Mouse (Mus musculus) kidney, adult 9 months (tissue): Measurements from ENCODE around the gene Sgce.
"Not testable (repeated sequence)": the region's sequence is repeated elsewhere in the genome, so short reads cannot be mapped to it uniquely, and the experiment has no call there.

ENCODE experiments used
- DNase-seq: peaks from one replicate; pipeline ENCODE4 v3.0.0; 2022

Sgce gene

DNA sequence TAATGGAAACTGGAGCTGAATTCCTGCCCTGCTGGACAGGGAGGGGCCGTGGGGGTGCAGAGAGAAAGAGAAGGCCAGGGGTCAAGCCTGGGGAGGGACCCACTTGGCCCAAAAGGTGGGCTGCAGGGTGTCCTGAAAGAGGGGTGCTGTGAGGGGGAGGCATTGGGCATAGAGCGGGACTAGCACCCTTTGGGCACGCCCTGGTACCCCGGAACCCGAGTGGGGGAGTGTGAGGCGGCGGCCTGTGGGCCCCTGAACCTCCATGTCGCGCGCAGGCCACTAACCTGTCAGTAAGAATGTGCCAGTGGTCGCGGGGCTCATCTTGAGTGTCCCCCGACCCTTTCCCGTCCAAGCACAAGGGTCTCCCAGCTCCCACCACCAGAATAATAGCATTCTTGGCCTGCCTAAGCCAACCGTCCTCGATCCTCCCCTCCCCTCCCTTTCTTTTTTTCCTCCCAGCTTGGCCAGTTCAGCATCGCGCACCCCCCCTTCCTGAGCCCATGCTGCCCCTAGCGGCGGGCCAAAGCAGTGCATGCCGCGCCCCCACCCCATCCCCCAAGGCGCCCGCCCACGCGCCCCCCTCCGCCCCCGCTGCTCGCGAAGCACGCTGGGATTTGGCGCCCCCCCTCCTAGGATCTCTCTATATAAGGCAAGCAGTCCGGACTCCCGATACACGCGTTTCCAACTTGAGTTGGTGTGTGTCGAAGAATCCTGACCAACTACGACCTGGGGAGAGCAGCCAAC lies at the start of gene Sgce, which contains the start of gene Peg10:
Gene Sgce, minus strand, starts transcription at position 512 of the 744 bp plus-strand sequence.
Gene Peg10, plus strand, starts transcription at position 611 of the 744 bp plus-strand sequence.
- DNase-seq: peak; percentile 24

DNA sequence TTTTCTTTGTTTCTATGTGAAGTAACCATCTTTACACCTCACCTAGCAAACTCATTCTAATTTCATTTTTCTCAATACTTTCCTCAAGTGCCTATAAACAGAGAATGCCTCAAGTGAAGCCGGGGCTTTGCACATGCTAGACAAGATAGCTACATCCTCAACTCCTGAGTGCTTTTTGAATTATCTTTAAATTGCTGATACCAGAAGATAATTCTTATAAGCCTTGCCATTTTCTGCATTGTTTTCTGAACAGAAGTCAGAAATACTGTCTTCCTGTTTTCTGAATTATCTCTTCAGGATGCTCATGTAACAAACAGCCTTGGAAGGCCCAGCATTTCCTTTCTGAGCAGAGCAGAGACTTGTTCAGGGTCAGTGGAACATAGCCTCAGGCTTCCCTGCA lies 49.3 kb upstream of the Sgce start:
- DNase-seq: no peak

DNA sequence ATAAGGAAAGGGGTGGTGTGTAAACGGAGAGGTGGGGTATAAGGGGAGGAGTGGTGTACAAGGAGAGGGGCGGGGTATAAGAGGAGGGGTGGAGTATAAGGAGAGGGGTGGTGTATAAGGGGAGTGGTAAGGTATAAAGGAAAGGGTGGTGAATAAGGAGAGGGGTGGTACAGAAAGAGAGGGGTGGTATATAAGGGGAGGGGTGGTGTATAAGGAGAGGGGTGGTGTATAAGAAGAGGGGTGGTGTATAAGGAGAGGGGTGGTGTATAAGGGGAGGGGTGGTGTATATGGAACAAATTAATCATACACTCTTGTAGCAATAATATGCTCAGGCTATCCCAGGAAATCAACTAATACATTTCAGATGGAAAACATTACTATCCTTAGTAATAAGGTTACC lies 15.2 kb upstream of the Sgce start:
- no peak for DNase-seq

DNA sequence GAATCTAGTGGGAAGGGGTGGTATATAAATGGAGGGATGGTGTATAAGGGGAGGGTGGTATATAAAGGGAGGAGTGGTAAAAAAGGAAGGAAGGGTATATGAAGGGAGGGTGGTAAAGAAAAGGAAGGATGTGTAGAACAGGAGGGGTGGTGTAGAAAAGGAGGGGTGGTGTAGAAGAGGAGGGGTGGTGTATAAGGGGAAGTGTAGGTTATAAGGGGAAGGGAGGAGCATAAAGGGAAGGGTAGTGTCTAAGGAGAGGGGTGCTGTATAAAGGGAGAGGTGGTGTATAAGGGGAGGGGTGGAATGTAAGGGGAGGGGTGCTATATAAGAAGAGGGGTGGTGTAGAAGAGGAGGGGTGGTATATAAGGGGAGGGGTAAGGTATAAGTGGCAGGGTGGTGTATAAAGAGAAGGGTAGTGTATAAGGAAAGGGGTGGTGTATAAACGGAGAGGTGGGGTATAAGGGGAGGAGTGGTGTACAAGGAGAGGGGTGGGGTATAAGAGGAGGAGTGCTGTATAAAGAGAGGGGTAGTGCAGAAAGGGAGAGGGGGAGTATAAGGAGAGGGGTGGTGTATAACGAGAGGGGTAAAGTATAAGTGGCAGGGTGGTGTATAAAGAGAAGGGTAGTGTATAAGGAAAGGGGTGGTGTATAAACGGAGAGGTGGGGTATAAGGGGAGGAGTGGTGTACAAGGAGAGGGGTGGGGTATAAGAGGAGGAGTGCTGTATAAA lies 14.6 kb upstream of the Sgce start:
- not testable (repeated sequence) for DNase-seq

DNA sequence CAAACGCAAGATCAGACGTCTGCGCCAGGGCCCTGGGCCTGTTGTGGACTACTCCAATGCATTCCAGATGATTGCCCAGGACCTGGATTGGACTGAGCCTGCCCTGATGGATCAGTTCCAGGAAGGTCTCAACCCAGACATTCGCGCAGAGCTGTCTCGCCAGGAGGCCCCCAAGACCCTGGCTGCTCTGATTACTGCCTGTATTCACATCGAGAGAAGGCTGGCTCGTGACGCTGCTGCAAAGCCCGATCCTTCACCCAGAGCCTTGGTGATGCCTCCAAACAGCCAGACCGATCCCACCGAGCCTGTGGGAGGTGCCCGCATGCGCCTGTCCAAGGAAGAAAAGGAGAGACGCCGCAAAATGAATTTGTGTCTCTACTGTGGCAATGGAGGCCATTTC lies 7.9 kb upstream of the Sgce start:
- DNase-seq: no peak

DNA sequence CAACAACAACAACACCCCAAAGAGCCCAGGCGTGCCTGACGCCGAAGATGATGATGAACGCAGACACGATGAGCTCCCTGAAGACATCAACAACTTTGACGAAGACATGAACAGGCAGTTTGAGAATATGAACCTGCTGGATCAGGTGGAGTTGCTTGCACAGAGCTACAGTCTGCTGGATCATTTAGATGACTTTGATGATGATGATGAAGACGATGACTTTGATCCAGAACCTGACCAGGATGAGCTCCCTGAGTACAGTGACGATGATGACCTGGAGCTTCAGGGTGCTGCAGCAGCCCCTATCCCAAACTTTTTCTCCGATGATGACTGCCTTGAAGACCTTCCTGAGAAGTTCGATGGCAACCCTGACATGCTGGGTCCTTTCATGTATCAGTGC lies 7.3 kb upstream of the Sgce start:
- DNase-seq: no peak

DNA sequence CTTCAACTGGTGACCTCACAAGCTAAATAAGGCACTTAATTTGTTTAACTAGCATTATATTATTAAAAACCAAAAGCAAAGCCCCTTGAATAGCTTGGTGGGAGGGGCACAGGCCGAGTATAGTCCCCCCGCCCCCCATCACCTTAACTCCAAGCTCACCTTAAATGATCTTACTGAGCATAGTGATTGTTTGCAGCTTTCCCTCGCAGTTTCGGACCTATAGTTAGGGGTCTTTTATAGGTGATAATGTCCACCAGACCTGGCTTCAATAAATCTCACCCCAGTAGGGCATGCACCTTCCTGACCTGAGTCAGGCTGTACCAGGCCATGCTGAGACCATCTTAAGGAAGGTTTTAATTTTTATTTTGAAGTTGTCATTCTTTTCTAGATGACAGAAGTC lies 4.3 kb upstream of the Sgce start:
- no peak for DNase-seq

DNA sequence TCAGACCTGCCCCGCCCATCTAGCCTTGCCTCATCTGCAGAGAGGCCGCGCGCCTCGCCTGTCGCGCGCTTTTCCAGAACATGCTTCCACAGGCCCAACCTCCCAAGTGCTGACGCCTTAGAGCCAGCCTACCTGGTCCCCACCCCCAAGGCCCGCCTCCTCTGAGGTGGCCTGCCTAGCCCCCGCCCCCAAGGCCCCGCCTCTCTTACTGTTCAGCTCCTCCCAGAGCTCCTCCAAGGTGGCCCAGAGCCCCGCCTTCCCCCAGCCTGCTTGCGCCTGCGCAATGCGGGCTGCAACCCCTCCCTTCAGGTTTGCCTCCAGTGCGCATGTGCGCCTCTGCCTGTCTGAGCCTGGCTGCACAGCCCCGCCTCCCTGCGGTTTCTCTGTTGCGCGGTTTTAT lies 2.1 kb upstream of the Sgce start:
- DNase-seq: peak; percentile 95

DNA sequence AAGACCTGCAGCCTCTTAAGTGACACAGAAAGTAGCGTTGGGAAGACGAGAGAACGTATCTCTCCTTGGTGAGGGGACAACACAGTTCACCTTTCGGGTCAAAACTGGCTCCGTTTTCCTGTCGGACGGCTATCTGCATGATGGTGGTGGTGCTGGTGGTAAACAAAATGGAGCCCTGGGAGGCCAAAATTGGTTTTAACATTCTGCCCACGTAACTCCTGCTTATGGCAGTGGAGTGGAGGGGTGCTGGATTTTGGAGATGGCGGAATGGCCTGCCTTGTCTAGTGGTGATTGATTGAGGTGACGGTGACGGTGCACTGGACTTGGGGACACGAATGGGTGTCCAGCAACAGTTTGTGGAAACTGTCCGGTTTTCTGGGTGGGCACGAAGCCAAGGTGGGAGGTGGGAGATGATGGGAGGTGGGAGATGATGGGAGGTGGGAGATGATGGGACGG lies 1.5 kb upstream of the Sgce start:
- DNase-seq: peak; percentile 17

DNA sequence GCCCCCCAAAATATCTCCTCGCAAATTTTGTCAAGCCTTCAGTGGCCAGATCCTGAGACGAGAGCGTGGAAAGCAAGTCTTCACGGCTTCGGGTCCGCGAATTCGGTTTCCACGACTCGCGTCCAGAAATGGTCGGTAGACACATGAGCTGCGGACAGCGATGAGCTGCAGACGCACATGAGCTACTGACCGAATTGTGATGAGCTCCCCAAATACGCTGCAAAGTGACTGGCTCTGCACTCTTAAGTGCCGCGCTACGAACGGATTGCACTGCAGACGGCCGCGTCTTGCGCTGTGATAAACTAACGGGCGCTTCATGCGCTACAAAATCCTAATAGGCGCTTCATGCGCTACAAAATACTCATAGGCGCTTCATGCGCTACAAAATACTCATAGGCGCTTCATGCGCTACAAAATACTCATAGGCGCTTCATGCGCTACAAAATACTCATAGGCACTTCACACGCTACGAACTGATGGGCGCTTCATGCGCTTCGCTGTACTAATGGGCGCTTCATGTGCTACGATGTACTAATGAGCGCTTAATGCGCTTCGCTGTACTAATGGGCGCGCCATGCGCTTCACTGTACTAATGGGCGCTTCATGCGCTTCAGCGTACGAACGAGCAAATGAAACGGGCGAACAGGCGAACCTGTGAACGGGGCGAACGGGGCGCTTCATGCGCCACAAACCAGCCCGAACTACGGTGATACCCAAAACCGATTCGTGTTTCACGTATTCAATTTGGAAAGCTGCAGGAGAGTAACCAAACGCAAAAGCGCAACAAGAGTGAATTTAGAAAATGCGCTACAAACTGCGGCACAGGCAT lies 884 bp upstream of the Sgce start:
- DNase-seq: peak; percentile 22

DNA sequence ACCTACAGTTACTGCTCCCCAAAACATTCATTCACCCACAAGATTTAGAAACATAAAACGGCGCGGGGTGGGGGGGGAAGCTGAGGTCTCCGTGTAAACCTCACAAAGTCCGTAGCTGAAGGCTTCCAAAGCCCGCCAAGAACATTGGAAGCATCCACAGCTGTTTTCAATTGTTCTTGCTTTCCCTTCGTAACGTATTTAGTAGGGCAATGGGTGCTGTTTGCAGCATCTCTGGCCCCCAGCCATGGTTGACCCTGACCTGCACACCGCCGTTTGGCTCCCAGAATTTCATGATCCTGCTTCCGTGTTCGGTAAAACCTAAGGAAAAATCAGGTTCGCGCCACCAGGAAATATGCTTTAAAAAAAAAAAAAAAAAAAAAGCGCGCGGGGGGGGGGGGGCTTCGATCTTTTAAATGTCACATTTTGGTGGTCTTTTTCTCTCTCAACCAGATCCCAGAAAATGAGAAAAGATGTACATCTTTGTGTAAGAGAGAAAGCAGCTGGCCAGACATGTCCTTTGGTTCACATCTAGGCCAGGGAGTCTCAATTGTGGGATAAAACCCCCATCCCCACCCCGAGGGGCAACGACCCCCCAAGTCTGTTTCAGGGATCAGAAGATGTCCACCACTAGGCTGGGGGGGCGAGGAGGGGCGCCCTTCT lies 841 bp downstream of the Sgce start:
- no peak for DNase-seq

DNA sequence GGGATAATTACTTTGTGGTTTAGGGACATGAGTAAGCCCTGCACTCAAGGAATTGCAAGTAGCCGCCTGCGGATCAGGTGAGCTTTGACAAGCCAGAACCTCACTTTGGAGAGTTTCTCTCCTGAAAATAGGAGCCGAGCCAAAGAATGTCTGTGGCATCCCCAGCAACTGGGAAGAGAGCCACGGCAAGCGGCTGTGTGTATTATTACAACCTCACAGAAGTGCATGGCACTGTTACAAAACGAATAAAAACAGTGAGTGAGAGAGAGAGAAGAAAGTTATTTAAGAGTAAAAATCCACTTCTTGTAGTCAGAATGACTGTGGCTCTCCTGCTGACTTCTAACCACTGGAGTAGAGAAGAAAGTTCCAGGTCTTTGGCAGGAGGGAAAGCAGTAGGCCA lies 6.5 kb downstream of the Sgce start:
- DNase-seq: peak; percentile 8

DNA sequence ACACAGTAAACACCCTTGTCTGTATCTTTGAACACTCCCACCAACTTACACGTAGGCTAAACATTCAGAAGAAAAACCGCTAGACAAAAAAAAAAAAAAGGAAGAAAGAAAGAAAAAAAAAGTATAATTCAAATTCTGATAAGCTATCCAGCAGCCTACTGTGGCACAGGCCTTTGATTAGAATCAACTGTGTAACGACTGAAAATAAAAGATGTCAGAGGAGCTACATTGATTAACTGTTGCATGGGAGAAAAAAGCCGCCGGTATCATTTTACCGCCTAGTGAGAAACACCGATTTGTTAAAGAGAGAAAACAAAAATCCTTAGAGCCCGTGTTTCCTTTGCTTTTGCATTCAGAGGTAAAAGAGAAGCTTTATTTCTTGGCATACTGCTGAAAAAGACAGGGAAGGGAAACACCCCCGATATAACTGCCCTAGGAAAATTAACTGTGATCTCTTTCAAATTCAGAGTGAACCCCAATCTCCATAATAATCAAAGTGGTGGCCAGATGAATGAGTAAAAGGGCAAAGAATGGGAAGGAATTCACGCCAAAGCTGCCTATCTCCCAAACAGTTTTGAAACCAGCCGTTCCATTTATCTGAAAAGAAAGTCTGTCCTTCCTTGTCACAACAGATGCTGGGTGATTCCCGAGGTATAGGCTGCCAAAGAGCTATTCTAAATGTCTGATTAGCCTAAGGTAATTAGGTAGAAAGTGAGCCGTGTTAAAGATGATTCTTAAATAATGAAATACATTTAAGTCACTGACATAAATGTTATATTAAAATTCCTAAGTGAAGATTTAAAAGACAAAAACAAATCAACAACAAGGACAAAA lies 7.3 kb downstream of the Sgce start:
- DNase-seq: no peak

DNA sequence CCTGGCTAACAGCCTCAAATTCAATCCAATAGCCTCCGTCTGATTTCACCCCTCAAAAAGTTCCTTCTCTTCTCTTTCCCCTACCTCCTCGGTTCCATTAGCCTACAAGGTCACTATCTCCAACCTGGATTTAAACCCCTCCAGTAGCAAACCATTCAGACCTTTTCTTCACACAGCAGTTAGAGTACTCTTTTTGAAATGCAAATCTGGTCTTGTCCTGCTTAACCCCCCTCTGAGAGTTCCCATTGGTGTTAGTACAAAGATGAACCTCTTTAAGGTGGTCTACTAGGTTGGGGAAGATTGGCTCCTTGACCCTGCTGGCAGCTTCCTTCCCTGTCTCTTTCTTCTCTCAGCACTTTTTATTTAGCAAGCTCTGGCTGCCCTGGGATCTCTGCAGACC lies 8.3 kb downstream of the Sgce start:
- DNase-seq: no peak

DNA sequence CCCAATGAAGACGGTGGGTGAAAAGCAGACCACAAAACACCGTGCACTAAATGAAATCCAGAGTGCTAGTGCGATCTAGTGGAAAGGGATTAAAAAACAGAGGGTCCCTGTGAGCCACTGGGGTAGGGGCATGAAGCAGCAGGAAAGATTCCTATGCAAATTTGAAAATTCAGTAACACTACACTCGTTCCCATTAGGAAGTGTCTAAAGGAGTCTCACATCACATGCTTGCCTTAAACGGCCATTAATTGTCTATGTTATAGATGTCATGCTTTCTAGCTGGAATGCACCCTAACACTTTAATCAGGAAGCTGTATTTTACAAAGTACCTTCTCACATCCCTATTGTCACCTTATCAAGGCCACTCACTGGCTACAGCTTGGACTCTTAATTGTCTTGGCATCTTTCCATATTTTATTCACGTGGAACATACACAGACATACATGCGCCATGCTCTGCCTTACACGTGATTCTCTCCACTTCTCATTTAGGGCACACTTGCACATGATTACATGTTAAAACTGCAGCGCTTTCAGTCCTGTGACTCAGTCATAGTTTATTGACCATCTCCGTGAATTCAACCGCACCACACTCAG lies 8.9 kb downstream of the Sgce start:
- no peak for DNase-seq

DNA sequence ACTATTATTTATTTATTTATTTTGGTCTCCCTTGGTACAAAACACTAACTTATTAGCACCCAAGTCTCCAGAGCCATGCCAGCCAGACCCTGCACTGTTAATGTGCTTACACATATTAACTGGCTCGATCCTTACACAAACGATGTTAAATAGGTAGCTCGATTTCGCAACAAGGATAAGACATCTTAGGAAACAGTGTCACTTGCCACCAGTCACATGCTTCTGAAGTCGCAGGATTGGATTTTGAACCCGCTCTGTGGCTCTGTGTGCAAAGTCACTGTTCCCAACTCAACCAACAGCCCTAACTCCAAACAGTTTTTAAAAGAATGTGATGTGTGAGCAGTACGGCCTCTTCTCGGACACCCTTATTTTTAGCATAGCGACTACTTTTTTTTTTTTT lies 10.6 kb downstream of the Sgce start:
- no peak for DNase-seq

DNA sequence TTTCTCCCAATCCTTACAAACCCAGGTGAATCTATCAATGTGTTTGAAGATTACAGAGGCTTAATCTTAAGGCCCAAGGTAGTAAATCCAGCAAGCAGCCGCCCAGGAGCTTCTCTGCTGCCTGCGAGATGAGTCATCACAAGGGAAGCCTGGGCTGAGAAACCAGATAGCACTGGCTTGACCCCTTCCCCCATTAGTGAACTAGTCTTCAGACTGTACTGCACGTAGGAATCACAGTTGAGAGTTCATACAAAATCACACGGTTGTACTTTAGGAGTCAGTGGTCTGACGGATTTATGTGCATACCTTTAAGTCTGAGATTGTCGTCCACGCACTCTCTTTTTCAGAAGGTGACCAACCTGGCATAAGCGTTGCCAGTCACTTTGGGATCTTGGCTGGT lies 13.8 kb downstream of the Sgce start:
- no peak for DNase-seq

DNA sequence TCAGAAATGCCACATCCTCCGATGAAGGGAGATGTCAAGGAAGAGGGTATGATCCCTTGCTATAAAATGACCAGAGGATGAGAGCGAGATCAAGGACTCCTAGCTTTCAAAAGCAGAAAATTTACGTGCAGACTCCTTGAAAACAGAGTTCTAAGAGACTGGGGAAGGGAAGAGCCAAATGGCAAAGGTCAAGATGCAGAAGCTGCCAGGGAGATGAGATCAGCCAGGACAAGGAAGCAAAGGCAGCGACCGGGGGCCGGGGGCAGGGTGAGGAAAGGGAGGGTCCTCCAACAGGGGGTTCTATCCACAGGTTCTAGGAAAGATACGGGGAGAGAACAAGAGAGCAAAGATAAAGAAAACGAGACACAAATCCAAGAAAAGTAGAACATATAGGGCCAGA lies 15.3 kb downstream of the Sgce start:
- no peak for DNase-seq

DNA sequence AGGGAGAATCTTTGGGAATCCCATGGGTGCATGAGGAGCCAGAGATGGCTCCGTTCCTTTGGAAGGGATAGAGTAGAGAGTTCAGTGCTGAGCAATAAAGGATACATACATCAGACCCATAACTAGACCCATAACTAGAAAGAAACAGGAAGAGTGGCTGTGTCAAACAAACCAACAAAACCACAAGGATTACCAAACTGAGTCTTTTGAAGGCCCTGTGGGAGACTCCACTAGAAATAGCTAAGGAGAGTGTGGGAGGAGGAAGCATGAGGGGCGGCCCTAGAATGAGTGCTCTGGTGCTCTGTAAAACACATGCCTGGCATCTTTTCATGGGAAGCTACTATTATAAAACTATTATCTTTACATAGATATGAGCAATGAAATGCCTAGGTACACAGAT lies 18.7 kb downstream of the Sgce start:
- DNase-seq: no peak

DNA sequence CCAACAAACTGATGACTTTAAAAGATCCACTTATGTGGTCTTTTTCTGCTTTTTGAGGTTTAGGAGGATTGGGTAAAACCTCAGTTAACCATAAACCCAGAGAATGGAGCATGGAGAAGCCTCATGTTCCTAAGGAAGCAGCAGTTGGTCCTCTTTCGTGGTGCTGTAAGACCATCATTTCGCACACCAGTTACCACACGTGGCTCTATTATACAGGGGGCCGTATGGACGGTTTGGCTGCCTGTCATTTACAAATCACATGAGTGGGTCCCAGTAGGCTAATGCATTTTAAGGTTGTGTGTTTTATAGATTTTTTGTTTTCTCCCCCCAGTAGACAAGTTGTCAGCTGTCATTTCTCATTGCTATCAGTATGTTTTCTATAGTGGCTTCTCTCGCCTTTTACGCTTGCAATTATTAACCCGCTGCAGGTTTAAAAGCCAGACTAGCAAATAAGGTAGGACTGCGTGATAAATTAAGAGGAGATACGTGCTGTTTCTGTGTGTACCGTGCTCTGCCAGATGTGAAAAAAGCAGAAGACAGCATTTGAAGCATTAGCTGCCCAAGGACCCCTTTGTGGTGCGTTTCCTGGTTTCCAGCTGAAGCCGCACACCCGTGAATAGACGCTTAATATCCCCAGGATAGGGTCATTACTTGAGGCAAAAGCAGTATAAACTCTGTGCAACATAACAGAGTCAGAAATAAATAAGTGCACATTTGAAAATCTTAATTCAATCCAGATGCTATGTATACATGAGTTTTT lies 22.8 kb downstream of the Sgce start:
- DNase-seq: no peak

DNA sequence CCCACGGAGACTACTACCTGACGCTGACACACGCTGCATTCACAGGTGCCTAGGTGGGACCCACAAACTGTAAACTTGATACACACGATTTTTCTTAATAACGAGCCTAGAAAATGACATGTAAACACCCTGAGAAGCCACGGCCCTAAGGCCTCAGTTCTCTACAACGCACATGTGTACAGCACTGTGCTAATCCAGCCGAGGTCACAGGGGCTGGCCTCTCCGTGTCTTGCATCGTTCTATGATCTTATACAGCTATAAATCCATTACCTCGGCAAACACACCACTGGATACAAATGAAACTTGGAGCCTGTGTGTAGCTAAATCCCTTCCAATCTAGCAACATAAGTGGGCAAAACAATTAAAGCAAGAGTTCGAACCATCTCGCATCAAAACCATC lies 24.3 kb downstream of the Sgce start:
- no peak for DNase-seq
